Mouse (Mus musculus): Measurements from ENCODE around the gene Gm42688. TPM values are rescaled to one million over a fixed set of nuclear protein-coding genes. Genes with fewer than 3 reads are reported as not detected.
A peak's percentile ranks its signal among the peaks of the same experiment; 100 is the strongest.

The Gm42688 gene
- polyA plus RNA-seq, 1 experiment from 2014 or later, result 2.9 TPM

DNA sequence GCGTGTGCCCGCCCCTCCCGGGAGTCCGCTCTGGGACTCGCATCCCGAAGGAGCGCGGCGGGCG lies 31.3 kb upstream of the Gm42688 start, which contains the start of gene Tlx2:
TSS of gene Tlx2 (minus strand) at position 47 of the 64 bp plus-strand sequence.
- Histone ChIP-seq H3K4me1 (replicated peaks; ENCODE audit: insufficient read depth, low read length) (peaks cover 9% of the 10 kb centered on the region), H3K36me3 (ENCODE audit: insufficient read depth, low read length) (no peaks in the 10 kb centered on the region), H3K9me3 (replicated peaks; ENCODE audit: low read length) (no peaks in the 10 kb centered on the region), H3K4me3 (replicated peaks; ENCODE audit: low read depth, low read length) (peak within 1 kb of the TSS; percentile 30; the same call in 1 of the 2 replicates), H3K27ac (no peak within 1 kb of the TSS), H3K9ac (ENCODE audit: low read depth, low read length) (no peak within 1 kb of the TSS), H3K4me2 (ENCODE audit: low read length) (peak within 1 kb of the TSS; percentile 52), H3K27me3 (ENCODE audit: insufficient read depth, low read length) (peaks cover 80% of the 10 kb centered on the region)
- WGBS, result 0% methylated on average over 10 of the region's 10 CpGs
- DNase-seq (ENCODE audit: low spot score) (no peak), ATAC-seq (replicated peaks; ENCODE audit: low FRiP score, low read depth) (no peak)
- TF ChIP-seq CTCF (IDR thresholded peaks at IDR 0.05; ENCODE audit: low read depth), result no peak

DNA sequence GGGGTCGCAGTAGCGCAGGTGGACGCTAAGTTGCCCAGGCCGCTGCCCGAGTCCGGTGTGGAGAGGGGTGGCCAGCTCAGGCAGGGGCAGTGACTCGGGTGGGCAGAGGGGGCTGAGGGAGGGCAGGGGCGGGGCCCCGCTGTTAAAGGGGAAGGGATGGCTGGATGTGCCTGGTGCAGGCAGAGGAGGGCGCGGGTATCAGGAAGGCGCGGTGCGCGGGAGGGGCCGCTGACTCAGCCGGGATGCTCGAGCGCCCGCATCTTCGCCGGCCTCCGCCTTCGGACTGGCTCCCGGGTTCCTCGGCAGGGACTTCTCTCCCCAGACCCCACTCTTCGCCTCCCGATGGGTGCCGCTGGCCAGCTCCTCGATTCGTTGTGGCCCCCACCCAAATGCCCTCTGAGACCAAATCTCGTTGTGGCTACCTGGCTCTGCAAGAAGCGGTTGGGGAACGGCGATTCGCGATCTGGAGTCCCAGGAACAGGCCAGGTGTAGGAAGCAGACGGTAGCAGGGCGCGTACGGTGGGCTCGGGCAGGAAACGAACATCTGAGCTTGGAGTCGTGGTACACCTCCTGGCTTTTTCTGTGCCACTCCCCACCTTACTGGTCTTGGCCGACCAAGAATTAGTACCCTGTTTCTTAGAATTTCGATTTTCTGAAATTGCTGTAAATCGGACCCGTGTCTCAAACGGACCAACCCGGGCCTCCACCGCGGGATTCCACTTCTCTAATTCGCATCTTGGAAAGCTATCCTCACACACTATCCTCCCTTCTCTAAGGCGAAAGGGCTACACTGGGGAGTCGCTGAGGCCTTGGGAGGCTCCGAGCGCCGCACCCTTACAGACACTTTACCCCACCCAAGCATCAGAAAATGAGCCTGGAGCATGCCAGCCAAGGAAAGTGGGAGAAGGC lies 30.9 kb upstream of the Gm42688 start:
- H3K27me3 ChIP-seq (ENCODE audit: insufficient read depth, low read length), result peaks cover 77% of the 10 kb centered on the region
- H3K4me1 ChIP-seq (replicated peaks; ENCODE audit: insufficient read depth, low read length), result peaks cover 9% of the 10 kb centered on the region
- H3K9ac ChIP-seq (ENCODE audit: low read depth, low read length), result no peak overlapping the region
- DNase-seq (ENCODE audit: low spot score) (peak; percentile 26), ATAC-seq (replicated peaks; ENCODE audit: low FRiP score, low read depth) (peak; percentile 11; the same call in 1 of the 2 replicates)
- TF ChIP-seq CTCF (IDR thresholded peaks at IDR 0.05; ENCODE audit: low read depth), result no peak
- no peak overlapping the region for H3K27ac ChIP-seq
- H3K9me3 ChIP-seq (replicated peaks; ENCODE audit: low read length), result no peaks in the 10 kb centered on the region
- H3K4me2 ChIP-seq (ENCODE audit: low read length), result peak overlapping the region; percentile 30
- WGBS, result under 1% methylated on average over 43 of the region's 58 CpGs
- H3K36me3 ChIP-seq (ENCODE audit: insufficient read depth, low read length), result no peaks in the 10 kb centered on the region
- peak overlapping the region; percentile 11; the same call in 1 of the 2 replicates for H3K4me3 ChIP-seq (replicated peaks; ENCODE audit: low read depth, low read length)

DNA sequence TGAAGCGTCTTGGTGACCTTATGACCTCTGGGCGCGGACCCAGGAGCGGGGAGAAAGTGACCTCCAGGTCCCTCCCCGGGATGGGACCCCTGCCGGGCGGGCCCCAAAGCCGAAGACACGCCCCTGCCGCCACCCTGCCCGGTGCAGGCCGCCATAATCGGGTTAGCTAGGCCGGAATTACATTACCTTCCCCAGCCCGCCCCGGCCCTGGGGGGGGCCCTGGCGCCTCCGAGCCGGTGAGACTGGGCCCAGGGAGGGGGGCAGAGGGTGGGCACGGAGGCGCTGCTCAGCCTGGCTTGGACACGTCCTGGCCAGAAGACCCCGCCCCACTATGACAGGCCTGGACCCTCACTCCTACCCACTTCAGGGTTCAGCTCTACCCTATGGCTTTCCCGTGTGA lies 30.2 kb upstream of the Gm42688 start:
- Histone ChIP-seq H3K4me1 (replicated peaks; ENCODE audit: insufficient read depth, low read length) (peaks cover 9% of the 10 kb centered on the region), H3K36me3 (ENCODE audit: insufficient read depth, low read length) (no peaks in the 10 kb centered on the region), H3K9me3 (replicated peaks; ENCODE audit: low read length) (no peaks in the 10 kb centered on the region), H3K4me2 (ENCODE audit: low read length) (no peak overlapping the region), H3K27me3 (ENCODE audit: insufficient read depth, low read length) (peaks cover 71% of the 10 kb centered on the region), H3K4me3 (replicated peaks; ENCODE audit: low read depth, low read length) (peak overlapping the region; percentile 8; the same call in 1 of the 2 replicates), H3K9ac (ENCODE audit: low read depth, low read length) (no peak overlapping the region), H3K27ac (no peak overlapping the region)
- 0 out of 2 replicates have a peak, but pooled peaks have one; percentile 35 for ATAC-seq (replicated peaks; ENCODE audit: low FRiP score, low read depth)
- WGBS, result 3% methylated on average over 23 of the region's 24 CpGs
- no peak for DNase-seq (ENCODE audit: low spot score)
- TF ChIP-seq CTCF (IDR thresholded peaks at IDR 0.05; ENCODE audit: low read depth), result no peak

DNA sequence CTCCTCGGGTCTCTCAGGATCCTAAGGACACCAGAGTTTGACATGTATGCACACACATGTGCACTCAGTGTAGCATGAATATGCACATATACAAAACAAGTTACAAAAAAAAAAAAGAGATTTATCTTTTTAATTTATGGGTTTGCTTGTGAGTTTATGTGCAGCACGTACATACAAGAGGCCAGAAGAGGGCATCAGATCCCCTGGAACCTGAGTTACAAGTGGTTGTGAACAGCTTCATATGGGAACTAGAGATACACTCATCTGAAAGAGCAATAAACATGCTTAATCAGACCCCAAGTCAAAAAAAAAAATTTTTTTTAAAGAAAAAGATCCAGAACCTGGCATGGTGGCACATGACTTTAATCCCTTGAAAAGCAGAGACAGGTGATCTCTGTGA lies 26.4 kb upstream of the Gm42688 start:
- TF ChIP-seq CTCF (IDR thresholded peaks at IDR 0.05; ENCODE audit: low read depth), result peak; percentile 65
- H3K27me3 ChIP-seq (ENCODE audit: insufficient read depth, low read length), result peaks cover 37% of the 10 kb centered on the region
- no peak overlapping the region for H3K9ac ChIP-seq (ENCODE audit: low read depth, low read length)
- no peak overlapping the region for H3K27ac ChIP-seq
- H3K36me3 ChIP-seq (ENCODE audit: insufficient read depth, low read length), result no peaks in the 10 kb centered on the region
- DNase-seq (ENCODE audit: low spot score), result peak; percentile 40
- ATAC-seq (replicated peaks; ENCODE audit: low FRiP score, low read depth), result no peak
- H3K4me1 ChIP-seq (replicated peaks; ENCODE audit: insufficient read depth, low read length), result peaks cover 4% of the 10 kb centered on the region; the same call in 1 of the 2 replicates
- H3K4me2 ChIP-seq (ENCODE audit: low read length), result no peak overlapping the region
- 18% methylated on average over 2 of the region's 2 CpGs for WGBS
- H3K4me3 ChIP-seq (replicated peaks; ENCODE audit: low read depth, low read length), result no peak overlapping the region
- no peaks in the 10 kb centered on the region for H3K9me3 ChIP-seq (replicated peaks; ENCODE audit: low read length)

DNA sequence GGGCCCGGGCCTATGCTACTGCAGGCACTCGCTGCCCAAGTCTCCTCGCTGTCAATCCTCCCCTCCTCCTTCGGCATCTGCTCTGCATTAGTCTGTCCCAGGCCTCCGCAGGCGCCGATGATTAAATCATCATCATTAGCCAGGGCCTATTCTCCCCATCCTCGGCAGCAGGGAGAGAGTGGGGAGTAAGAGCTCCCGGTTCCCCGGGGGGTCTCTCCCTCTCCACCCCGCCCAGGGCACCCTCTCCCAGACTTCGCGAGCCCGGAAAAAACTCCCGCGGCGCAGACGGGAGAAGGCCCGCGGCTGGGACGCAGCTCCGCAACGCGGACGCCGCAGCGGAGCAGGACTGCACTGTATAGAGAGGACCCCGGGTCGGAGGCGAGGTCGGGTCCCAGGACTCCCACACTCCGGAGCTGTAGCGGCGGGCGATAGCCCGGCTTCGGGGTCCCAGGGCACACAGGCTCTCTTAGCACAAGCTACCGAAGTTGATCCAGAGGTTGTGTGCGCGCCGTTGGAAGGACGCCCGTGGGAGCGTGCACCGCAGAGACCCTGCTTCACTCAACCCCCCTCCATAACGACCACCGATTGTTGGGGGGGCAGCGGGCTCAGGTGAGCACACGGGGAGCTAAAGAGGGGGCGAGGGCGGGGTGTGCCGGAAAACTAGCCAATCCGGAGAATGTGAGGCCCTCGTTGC lies 23.6 kb upstream of the Gm42688 start, which contains the start of gene Pcgf1:
TSS of gene Pcgf1 (plus strand) at position 240 of the 694 bp plus-strand sequence.
- TF ChIP-seq CTCF (IDR thresholded peaks at IDR 0.05; ENCODE audit: low read depth), result no peak
- Histone ChIP-seq H3K4me1 (replicated peaks; ENCODE audit: insufficient read depth, low read length) (0 out of 2 replicates have a peak, but pooled peaks cover 4% of the 10 kb centered on the region), H3K27me3 (ENCODE audit: insufficient read depth, low read length) (peaks cover 13% of the 10 kb centered on the region; the same call in 1 of the 2 replicates), H3K9ac (ENCODE audit: low read depth, low read length) (peak within 1 kb of the TSS; percentile 76), H3K36me3 (ENCODE audit: insufficient read depth, low read length) (peaks cover 4% of the 10 kb centered on the region; the same call in 1 of the 2 replicates), H3K4me2 (ENCODE audit: low read length) (peak within 1 kb of the TSS; percentile 98), H3K4me3 (replicated peaks; ENCODE audit: low read depth, low read length) (peak within 1 kb of the TSS; percentile 66), H3K9me3 (replicated peaks; ENCODE audit: low read length) (no peaks in the 10 kb centered on the region), H3K27ac (peak within 1 kb of the TSS; percentile 87)
- under 1% methylated on average over 54 of the region's 54 CpGs for WGBS
- DNase-seq (ENCODE audit: low spot score) (peak; percentile 39), ATAC-seq (replicated peaks; ENCODE audit: low FRiP score, low read depth) (peak; percentile 53)

DNA sequence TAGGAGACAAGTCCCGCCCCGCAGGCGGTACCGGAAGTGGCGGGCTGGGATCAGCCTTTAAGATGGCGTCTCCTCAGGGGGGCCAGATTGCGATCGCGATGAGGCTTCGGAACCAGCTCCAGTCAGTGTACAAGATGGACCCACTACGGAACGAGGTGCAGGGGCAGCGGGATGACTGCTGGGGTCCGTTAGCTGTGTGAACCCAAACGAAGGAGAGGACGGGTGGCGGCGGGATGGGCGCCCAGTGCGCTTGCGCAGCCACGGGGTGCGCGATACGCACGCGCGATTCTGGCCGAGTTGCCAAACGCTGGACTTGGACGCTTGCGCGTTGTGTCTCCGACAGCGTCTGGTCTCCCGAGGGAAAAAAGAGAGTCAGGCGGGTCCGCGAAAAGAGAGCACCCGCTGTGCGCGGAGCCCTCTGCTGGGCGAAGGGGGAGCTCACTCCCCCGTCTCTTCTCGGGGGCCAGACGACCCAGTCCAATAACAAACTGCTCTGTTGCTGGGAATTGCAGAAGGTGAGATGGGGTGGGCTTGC lies 23.0 kb upstream of the Gm42688 start:
- peak; percentile 96 for DNase-seq (ENCODE audit: low spot score)
- TF ChIP-seq CTCF (IDR thresholded peaks at IDR 0.05; ENCODE audit: low read depth), result peak; percentile 72
- H3K9ac ChIP-seq (ENCODE audit: low read depth, low read length), result peak overlapping the region; percentile 76
- no peaks in the 10 kb centered on the region for H3K9me3 ChIP-seq (replicated peaks; ENCODE audit: low read length)
- peak; percentile 91 for ATAC-seq (replicated peaks; ENCODE audit: low FRiP score, low read depth)
- 0 out of 2 replicates have a peak, but pooled peaks cover 4% of the 10 kb centered on the region for H3K4me1 ChIP-seq (replicated peaks; ENCODE audit: insufficient read depth, low read length)
- peak overlapping the region; percentile 66 for H3K4me3 ChIP-seq (replicated peaks; ENCODE audit: low read depth, low read length)
- peak overlapping the region; percentile 98 for H3K4me2 ChIP-seq (ENCODE audit: low read length)
- H3K27ac ChIP-seq, result peak overlapping the region; percentile 87
- WGBS, result under 1% methylated on average over 46 of the region's 46 CpGs
- H3K27me3 ChIP-seq (ENCODE audit: insufficient read depth, low read length), result peaks cover 12% of the 10 kb centered on the region; the same call in 1 of the 2 replicates
- H3K36me3 ChIP-seq (ENCODE audit: insufficient read depth, low read length), result peaks cover 4% of the 10 kb centered on the region; the same call in 1 of the 2 replicates
